Mouse (Mus musculus) testis, adult 2 months (tissue): Measurements from ENCODE around the gene Cdh18.

Experiments
- CTCF ChIP-seq: fragments of 200-500 bp; IDR thresholded peaks from 2 replicates; pipeline ENCODE4 v1.5.1; 2012; ENCODE audit warnings: low read depth, mild to moderate bottlenecking, inconsistent platforms, low read length, moderate library complexity; ENCODE audit not compliant: control insufficient read depth, insufficient read depth, insufficient replicate concordance
- POLR2A ChIP-seq: fragments of 200-500 bp; IDR thresholded peaks from 2 replicates; pipeline ENCODE4 v1.6.1; 2012; ENCODE audit warnings: low read depth, mild to moderate bottlenecking, inconsistent platforms, low read length, moderate library complexity; ENCODE audit not compliant: control insufficient read depth

DNA sequence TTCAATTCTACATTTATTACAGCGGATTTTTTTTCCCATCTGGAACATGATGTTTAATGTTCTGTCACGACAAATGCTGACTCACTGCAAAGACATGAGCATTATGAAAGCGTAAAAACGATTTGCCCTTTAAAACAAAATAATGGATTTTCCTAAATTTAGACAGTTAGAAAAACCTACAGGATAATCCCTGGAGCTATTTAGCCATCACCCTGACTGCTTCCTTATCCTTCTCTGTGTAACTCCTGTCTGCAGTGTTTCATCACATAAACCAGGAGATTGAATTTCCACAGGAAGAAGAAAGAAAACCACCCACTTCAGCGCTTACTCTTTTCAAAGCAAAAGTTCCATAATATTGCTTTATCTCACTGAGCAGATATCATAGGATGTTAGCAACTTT, 431.3 kb downstream of the Cdh18 start:
- TF ChIP-seq CTCF: no peak
- TF ChIP-seq POLR2A: no peak
